Mouse (Mus musculus) brain, embryonic 14.5 days (tissue): ENCODE data around the gene Art3.

Experiments
- CTCF ChIP-seq: fragments of 200-500 bp; IDR thresholded peaks from 2 replicates; pipeline ENCODE4 v1.5.1; 2012; ENCODE audit warnings: inconsistent platforms, mild to moderate bottlenecking, moderate library complexity, borderline replicate concordance; ENCODE audit not compliant: insufficient read depth, insufficient read length; ENCODE audit errors: extremely low read depth
- POLR2A ChIP-seq: fragments of 200-500 bp; IDR thresholded peaks from 2 replicates; pipeline ENCODE4 v1.6.1; 2012; ENCODE audit warnings: mild to moderate bottlenecking, inconsistent platforms, borderline replicate concordance; ENCODE audit not compliant: poor library complexity, insufficient read depth, insufficient read length, severe bottlenecking; ENCODE audit errors: extremely low read depth

DNA sequence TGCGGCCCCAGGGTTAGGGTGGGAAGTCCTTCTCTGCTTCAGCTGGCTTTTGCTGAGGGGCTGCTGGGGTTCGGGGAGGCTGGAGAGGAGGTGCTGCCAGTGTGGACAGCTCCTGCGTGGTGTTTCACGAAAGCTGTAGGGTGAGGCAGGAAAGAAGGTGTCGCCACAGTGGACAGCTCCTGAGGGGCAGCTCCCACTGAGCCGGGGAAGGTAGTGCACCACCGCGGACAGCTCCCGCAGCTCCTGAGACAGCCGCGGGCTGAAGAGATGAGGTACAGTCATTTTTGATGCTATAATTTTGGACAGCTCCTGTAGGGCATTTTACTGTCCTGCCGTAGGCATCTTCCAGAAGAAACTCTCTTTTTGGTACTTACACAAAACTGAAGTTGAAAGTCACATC is 26.4 kb downstream of the Art3 start:
- TF ChIP-seq CTCF: no peak
- no peak for TF ChIP-seq POLR2A
